7 mouse cellular contexts compared by ENCODE assay signal in the genomic region with DNA sequence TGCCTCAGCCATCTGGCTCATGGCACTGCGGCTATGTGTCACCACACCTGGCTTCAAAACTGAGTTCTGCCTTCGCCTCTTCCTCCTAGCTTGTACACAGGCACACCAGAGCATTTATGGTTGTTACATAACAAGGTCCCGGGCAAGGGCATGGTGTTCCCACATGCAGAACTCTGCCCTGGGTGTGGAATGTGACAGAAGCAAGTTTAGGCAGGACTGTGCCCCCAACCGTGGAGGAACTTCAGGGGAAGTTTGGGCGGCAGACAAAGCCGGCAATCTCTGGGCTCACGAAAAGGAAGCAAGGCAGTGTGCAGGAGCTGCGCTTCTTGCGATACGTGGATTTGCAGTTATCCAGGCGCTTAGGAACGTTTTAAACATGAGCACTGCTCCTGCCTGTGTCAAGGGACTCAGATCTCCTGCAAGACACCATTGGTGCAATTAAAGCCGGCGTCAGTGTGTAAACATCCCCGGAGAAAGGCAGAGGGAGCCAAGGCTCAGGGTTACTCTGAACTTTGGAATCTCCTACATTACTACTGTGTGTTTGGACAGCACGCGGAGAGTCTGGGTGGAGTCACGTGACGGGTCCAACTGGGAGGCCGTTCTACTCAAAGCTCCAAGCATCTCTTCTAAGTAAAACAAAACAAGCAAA. TPM values are rescaled to one million over a fixed set of nuclear protein-coding genes. Genes with fewer than 3 reads are reported as not detected.
DNase-seq lines count a peak whose midpoint lies in the region; ATAC-seq and TF ChIP-seq lines count a peak whose summit lies in the region.

No protein-coding gene starts in this region.

- H3K36me3 ChIP-seq in embryonic facial prominence, embryonic 13.5 days, result no peaks in the 10 kb centered on the region
- H3K36me3 ChIP-seq in heart, adult 2 months (ENCODE audit: control insufficient read depth, insufficient read depth, low read length), result no peaks in the 10 kb centered on the region
- H3K36me3 ChIP-seq in limb, embryonic 11.5 days (ENCODE audit: control insufficient read depth, insufficient read depth, low read length), result no peaks in the 10 kb centered on the region
- H3K36me3 ChIP-seq in midbrain, embryonic 11.5 days (ENCODE audit: control insufficient read depth, insufficient read depth, low read length), result no peaks in the 10 kb centered on the region
- no peaks in the 10 kb centered on the region for H3K36me3 ChIP-seq in spleen, adult 2 months (ENCODE audit: control insufficient read depth, insufficient read depth, low read length)

- H3K4me2 ChIP-seq in embryonic facial prominence, embryonic 13.5 days, result peak overlapping the region; percentile 69
- peak overlapping the region; percentile 77 for H3K4me2 ChIP-seq in limb, embryonic 11.5 days (ENCODE audit: low read depth, severe bottlenecking)
- peak overlapping the region; percentile 65 for H3K4me2 ChIP-seq in midbrain, embryonic 11.5 days

- intact Hi-C loops in heart, adult 2 months (cut with DNase I), result no loop called here

- DNase-seq in heart, adult 2 months, result peak; percentile 61 to 75
- DNase-seq in kidney, adult 8-10 months, result peak; percentile 92 to 96
- peak; percentile 73 for DNase-seq in limb, embryonic 11.5 days (ENCODE audit: low spot score)
- DNase-seq in midbrain, embryonic 11.5 days (ENCODE audit: low spot score, missing footprints), result peak; percentile 95
- no peak for DNase-seq in spleen, adult 2 months (ENCODE audit: low read depth in 1 of 2, low spot score in 2 of 2)

- H3K4me1 ChIP-seq in bone marrow, adult 2 months (ENCODE audit: control insufficient read depth, insufficient read depth, low read length), result no peaks in the 10 kb centered on the region
- peaks cover 6% of the 10 kb centered on the region; the same call in 1 of the 2 replicates for H3K4me1 ChIP-seq in embryonic facial prominence, embryonic 13.5 days
- peaks cover 7% of the 10 kb centered on the region for H3K4me1 ChIP-seq in heart, adult 2 months (ENCODE audit: control insufficient read depth, insufficient read depth, low read length)
- H3K4me1 ChIP-seq in limb, embryonic 11.5 days (ENCODE audit: control insufficient read depth, insufficient read depth, low read length), result peaks cover 7% of the 10 kb centered on the region
- peaks cover 3% of the 10 kb centered on the region; the same call in 1 of the 2 replicates for H3K4me1 ChIP-seq in midbrain, embryonic 11.5 days (ENCODE audit: control insufficient read depth, insufficient read depth, low read length)
- H3K4me1 ChIP-seq in spleen, adult 2 months (ENCODE audit: control insufficient read depth, insufficient read depth, insufficient read length), result no peaks in the 10 kb centered on the region

- 0 out of 2 replicates have a peak, but pooled peaks have one; percentile 24 for TF ChIP-seq EP300 in heart, adult 2 months (IDR thresholded peaks at IDR 0.05; ENCODE audit: insufficient read depth, low read depth, low read length)

- WGBS in bone marrow, adult 2 months, result 3% methylated on average over 20 of the region's 20 CpGs
- WGBS in embryonic facial prominence, embryonic 13.5 days, result 9% methylated on average over 20 of the region's 20 CpGs
- 7% methylated on average over 20 of the region's 20 CpGs for WGBS in heart, adult 2 months
- WGBS in limb, embryonic 11.5 days, result 8% methylated on average over 20 of the region's 20 CpGs
- WGBS in midbrain, embryonic 11.5 days, result 15% methylated on average over 20 of the region's 20 CpGs
- 3% methylated on average over 20 of the region's 20 CpGs for WGBS in spleen, adult 2 months

- TF ChIP-seq CTCF in bone marrow, adult 2 months (IDR thresholded peaks at IDR 0.05; ENCODE audit: control insufficient read depth, insufficient read depth, low read length), result no peak
- TF ChIP-seq CTCF in heart, adult 2 months (IDR thresholded peaks at IDR 0.05), result peak; percentile 50
- TF ChIP-seq CTCF in spleen, adult 2 months (IDR thresholded peaks at IDR 0.05; ENCODE audit: extremely low read depth, insufficient read depth, insufficient read length, insufficient replicate concordance), result no peak

- no peaks in the 10 kb centered on the region for H3K79me2 ChIP-seq in heart, adult 2 months (replicated peaks; ENCODE audit: control insufficient read depth, insufficient read depth, low read length)

- no peak for TF ChIP-seq POLR2A in bone marrow, adult 2 months (IDR thresholded peaks at IDR 0.05; ENCODE audit: borderline replicate concordance, control insufficient read depth, low read depth, low read length)
- 0 out of 2 replicates have a peak, but pooled peaks have one; percentile 16 for TF ChIP-seq POLR2A in heart, adult 2 months (IDR thresholded peaks at IDR 0.05; ENCODE audit: insufficient read depth, low read depth, low read length)
- TF ChIP-seq POLR2A in spleen, adult 2 months (IDR thresholded peaks at IDR 0.05; ENCODE audit: low read depth, low read length), result no peak

- ATAC-seq in embryonic facial prominence, embryonic 13.5 days (ENCODE audit: insufficient number of reproducible peaks, insufficient read depth, low FRiP score, low TSS enrichment, low read depth), result peak; percentile 56; the same call in 1 of the 2 replicates
- ATAC-seq in limb, embryonic 11.5 days (ENCODE audit: insufficient number of reproducible peaks, low FRiP score, low TSS enrichment, low read depth), result peak; percentile 79
- peak; percentile 85 for ATAC-seq in midbrain, embryonic 11.5 days (ENCODE audit: low FRiP score)

- peak overlapping the region; percentile 61 for H3K9ac ChIP-seq in embryonic facial prominence, embryonic 13.5 days
- peak overlapping the region; percentile 46 for H3K9ac ChIP-seq in heart, adult 2 months (ENCODE audit: low read depth, low read length)
- peak overlapping the region; percentile 62 for H3K9ac ChIP-seq in limb, embryonic 11.5 days (ENCODE audit: low read length)
- peak overlapping the region; percentile 21 for H3K9ac ChIP-seq in midbrain, embryonic 11.5 days (ENCODE audit: low read length)

- no peak overlapping the region for H3K27ac ChIP-seq in bone marrow, adult 2 months (ENCODE audit: control insufficient read depth, insufficient read depth, low read depth, low read length, poor library complexity)
- peak overlapping the region; percentile 61 for H3K27ac ChIP-seq in embryonic facial prominence, embryonic 13.5 days
- peak overlapping the region; percentile 67 for H3K27ac ChIP-seq in heart, adult 2 months
- H3K27ac ChIP-seq in limb, embryonic 11.5 days (replicated peaks; ENCODE audit: low read depth, low read length), result peak overlapping the region; percentile 47; the same call in 1 of the 2 replicates
- no peak overlapping the region for H3K27ac ChIP-seq in midbrain, embryonic 11.5 days (ENCODE audit: low read depth, low read length)
- H3K27ac ChIP-seq in spleen, adult 2 months (ENCODE audit: insufficient read depth, low read length), result no peak overlapping the region

- H3K9me3 ChIP-seq in embryonic facial prominence, embryonic 13.5 days, result no peaks in the 10 kb centered on the region
- no peaks in the 10 kb centered on the region for H3K9me3 ChIP-seq in limb, embryonic 11.5 days (ENCODE audit: control insufficient read depth, low read length)
- H3K9me3 ChIP-seq in midbrain, embryonic 11.5 days (ENCODE audit: control insufficient read depth, low read length), result no peaks in the 10 kb centered on the region

- peak overlapping the region; percentile 22 for H3K4me3 ChIP-seq in bone marrow, adult 2 months (replicated peaks; ENCODE audit: control insufficient read depth, low read depth, low read length)
- peak overlapping the region; percentile 40 for H3K4me3 ChIP-seq in embryonic facial prominence, embryonic 13.5 days
- peak overlapping the region; percentile 46 for H3K4me3 ChIP-seq in heart, adult 2 months
- H3K4me3 ChIP-seq in limb, embryonic 11.5 days (ENCODE audit: low read depth, low read length), result peak overlapping the region; percentile 27
- peak overlapping the region; percentile 19 for H3K4me3 ChIP-seq in midbrain, embryonic 11.5 days (ENCODE audit: low read depth, low read length)
- peak overlapping the region; percentile 44 for H3K4me3 ChIP-seq in spleen, adult 2 months (ENCODE audit: extremely low read depth, insufficient read depth, insufficient read length)

- H3K27me3 ChIP-seq in embryonic facial prominence, embryonic 13.5 days, result no peaks in the 10 kb centered on the region
- no peaks in the 10 kb centered on the region for H3K27me3 ChIP-seq in heart, adult 2 months (ENCODE audit: control insufficient read depth, insufficient read depth, low read length)
- no peaks in the 10 kb centered on the region for H3K27me3 ChIP-seq in limb, embryonic 11.5 days (ENCODE audit: control insufficient read depth, insufficient read depth, low read length)
- H3K27me3 ChIP-seq in midbrain, embryonic 11.5 days (ENCODE audit: control insufficient read depth, insufficient read depth, low read length), result 0 out of 2 replicates have a peak, but pooled peaks cover 2% of the 10 kb centered on the region
- no peaks in the 10 kb centered on the region for H3K27me3 ChIP-seq in spleen, adult 2 months (ENCODE audit: control insufficient read depth, insufficient read depth, low read length)

RNA-seq across cellular contexts. Expression of a gene that starts 19.1 kb away (rescaled TPM):
- 3.3 and 6.0 TPM in 2 replicates for polyA plus RNA-seq in bone marrow, adult 2 months (2011; ENCODE audit: insufficient read depth, insufficient read length, low replicate concordance, missing spikeins)
- polyA plus RNA-seq in embryonic facial prominence, embryonic 13.5 days (2015; fragmentation: Nextera tagmentation; extraction: Ambion mirVana), result 38.1 and 38.6 TPM in 2 replicates
- 1 to 10 TPM; 3.8 TPM for total RNA-seq in heart, adult 2 months (2021)
- polyA plus RNA-seq in heart, adult 2 months (2012; rRNA removed), result 4.1 and 5.5 TPM in 2 replicates
- polyA plus RNA-seq in limb, embryonic 11.5 days (2014; fragmentation: Nextera tagmentation; extraction: Ambion mirVana), result 58.7 and 62.4 TPM in 2 replicates
- polyA plus RNA-seq in midbrain, embryonic 11.5 days (2014; fragmentation: Nextera tagmentation; extraction: Ambion mirVana), result 37.1 and 38.7 TPM in 2 replicates
- polyA plus RNA-seq in spleen, adult 2 months (2012; rRNA removed), result 2.1 and 2.8 TPM in 2 replicates

RNA-seq across cellular contexts. Expression of a gene that starts 42.3 kb away (rescaled TPM):
- polyA plus RNA-seq in bone marrow, adult 2 months (2011; ENCODE audit: insufficient read depth, insufficient read length, low replicate concordance, missing spikeins), result 1.0 TPM in 1 of 2 replicates, not detected in the other
- 6.0 and 7.1 TPM in 2 replicates for polyA plus RNA-seq in embryonic facial prominence, embryonic 13.5 days (2015; fragmentation: Nextera tagmentation; extraction: Ambion mirVana)
- total RNA-seq in heart, adult 2 months (2021), result 1 to 10 TPM; 6.7 to 9.1 TPM
- 1.2 and 2.3 TPM in 2 replicates for polyA plus RNA-seq in heart, adult 2 months (2012; rRNA removed)
- 3.2 and 4.9 TPM in 2 replicates for polyA plus RNA-seq in limb, embryonic 11.5 days (2014; fragmentation: Nextera tagmentation; extraction: Ambion mirVana)
- 3.2 and 4.2 TPM in 2 replicates for polyA plus RNA-seq in midbrain, embryonic 11.5 days (2014; fragmentation: Nextera tagmentation; extraction: Ambion mirVana)
- polyA plus RNA-seq in spleen, adult 2 months (2012; rRNA removed), result 0.11 and 0.25 TPM in 2 replicates

Comparison
In these comparisons a context has a peak if more than half of its experiments do, and no peak if none do; other contexts are left out.
1. H3K27ac ChIP-seq: peak in embryonic facial prominence, embryonic 13.5 days (single experiment), heart, adult 2 months (single experiment) and limb, embryonic 11.5 days (single experiment); none in bone marrow, adult 2 months (single experiment), midbrain, embryonic 11.5 days (single experiment) and spleen, adult 2 months (single experiment).
2. DNase-seq: peak in heart, adult 2 months (2 of 2), kidney, adult 8-10 months (2 of 2), limb, embryonic 11.5 days (single experiment) and midbrain, embryonic 11.5 days (single experiment); none in spleen, adult 2 months (0 of 2).
3. Peak in every context shown above with its lines, with median percentiles within 50 percentile points of each other: H3K4me3 ChIP-seq, ATAC-seq, H3K4me2 ChIP-seq and H3K9ac ChIP-seq.